Mouse (Mus musculus): ENCODE data around the gene Hells. TPM values are rescaled to one million over a fixed set of nuclear protein-coding genes. Genes with fewer than 3 reads are reported as not detected.

Gene Hells
- total RNA-seq, 2 experiments from 2014 or later, result 2.7 to 5.7 TPM

DNA sequence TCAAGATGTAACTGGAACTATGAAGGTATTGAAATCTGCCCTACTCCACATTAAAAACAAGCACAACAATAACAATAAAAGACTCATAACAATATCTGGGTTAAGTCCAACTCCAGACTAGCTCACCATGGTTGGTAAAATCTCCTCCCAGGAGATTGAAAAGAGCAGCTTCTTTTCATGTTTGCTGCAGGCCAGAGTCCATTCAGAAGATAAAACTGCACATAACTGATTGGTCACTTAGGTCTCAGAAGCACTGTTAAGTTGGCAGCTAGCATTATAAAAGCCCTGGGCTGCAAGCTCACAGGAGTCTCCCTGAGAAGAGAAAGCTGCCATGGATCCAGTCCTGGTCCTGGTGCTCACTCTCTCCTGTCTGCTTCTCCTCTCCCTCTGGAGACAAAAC, 76.0 kb downstream of the Hells start, which contains the start of gene Cyp2c55:
TSS of gene Cyp2c55 (plus strand) at position 305 of the 400 bp plus-strand sequence.
- DNase-seq (ENCODE audit: extremely low spot score in 1 of 2, low spot score in 1 of 2), result no peak

Small RNAs within 50 kb of the gene (microRNA-seq; reads per million reads assigned to microRNA genes)
- gene Gm23800, result 0 reads per million in 2 experiments

Other genes starting within 250 kb of the Hells start
- gene Noc3l, start 111.7 kb upstream of the Hells start, total RNA-seq (2021), result 10 to 100 TPM; 13.7 to 13.8 TPM
- 10 to 100 TPM; 12.3 to 13.0 TPM for gene Tbc1d12, start 94.3 kb upstream of the Hells start, total RNA-seq (2021)
- gene Cyp2c55, start 76.1 kb downstream of the Hells start, total RNA-seq (2021), result under 1 TPM in 1 of 2 experiments, not detected in 1; 0.30 TPM
- under 1 TPM in 1 of 2 experiments, not detected in 1; 0.19 TPM for gene Cyp2c65, start 130.1 kb downstream of the Hells start, total RNA-seq (2021)
- gene Cyp2c66, start 183.0 kb downstream of the Hells start, total RNA-seq (2021), result not detected